Mouse (Mus musculus): ENCODE measurements around the gene Lsr. TPM values are rescaled to one million over a fixed set of nuclear protein-coding genes. Genes with fewer than 3 reads are reported as not detected.
A peak's percentile ranks its signal among the peaks of the same experiment; 100 is the strongest.

Gene Lsr
- polyA plus RNA-seq (2015; fragmentation: Nextera tagmentation; extraction: Ambion mirVana): 17.2 and 18.8 TPM in 2 replicates

DNA sequence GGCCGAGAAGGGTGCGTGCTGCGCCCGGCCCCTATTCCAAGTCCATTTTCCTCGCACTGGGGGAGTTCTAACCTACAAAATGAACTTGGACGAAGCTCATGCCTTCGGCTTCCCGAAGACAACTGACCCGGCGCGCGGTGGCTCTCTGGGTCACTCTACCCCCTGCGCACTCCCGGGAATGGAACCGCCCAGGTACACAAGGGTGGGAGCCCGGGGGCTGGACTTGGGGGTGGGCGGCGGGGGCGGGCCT lies at the start of gene Lsr:
Gene Lsr, minus strand, starts transcription at position 214 of the 250 bp plus-strand sequence.
- peak; percentile 47 for ATAC-seq (ENCODE audit: low FRiP score)
- Histone ChIP-seq H3K9ac (peak within 1 kb of the TSS; percentile 46), H3K36me3 (no peaks in the 10 kb centered on the region), H3K4me2 (peak within 1 kb of the TSS; percentile 56), H3K27ac (0 out of 2 replicates have a peak within 1 kb of the TSS, but pooled peaks have one; percentile 23), H3K9me3 (no peaks in the 10 kb centered on the region), H3K27me3 (peaks cover 29% of the 10 kb centered on the region), H3K4me1 (replicated peaks) (peaks cover 12% of the 10 kb centered on the region), H3K4me3 (peak within 1 kb of the TSS; percentile 35)
- WGBS: 0% methylated on average over 19 of the region's 19 CpGs

DNA sequence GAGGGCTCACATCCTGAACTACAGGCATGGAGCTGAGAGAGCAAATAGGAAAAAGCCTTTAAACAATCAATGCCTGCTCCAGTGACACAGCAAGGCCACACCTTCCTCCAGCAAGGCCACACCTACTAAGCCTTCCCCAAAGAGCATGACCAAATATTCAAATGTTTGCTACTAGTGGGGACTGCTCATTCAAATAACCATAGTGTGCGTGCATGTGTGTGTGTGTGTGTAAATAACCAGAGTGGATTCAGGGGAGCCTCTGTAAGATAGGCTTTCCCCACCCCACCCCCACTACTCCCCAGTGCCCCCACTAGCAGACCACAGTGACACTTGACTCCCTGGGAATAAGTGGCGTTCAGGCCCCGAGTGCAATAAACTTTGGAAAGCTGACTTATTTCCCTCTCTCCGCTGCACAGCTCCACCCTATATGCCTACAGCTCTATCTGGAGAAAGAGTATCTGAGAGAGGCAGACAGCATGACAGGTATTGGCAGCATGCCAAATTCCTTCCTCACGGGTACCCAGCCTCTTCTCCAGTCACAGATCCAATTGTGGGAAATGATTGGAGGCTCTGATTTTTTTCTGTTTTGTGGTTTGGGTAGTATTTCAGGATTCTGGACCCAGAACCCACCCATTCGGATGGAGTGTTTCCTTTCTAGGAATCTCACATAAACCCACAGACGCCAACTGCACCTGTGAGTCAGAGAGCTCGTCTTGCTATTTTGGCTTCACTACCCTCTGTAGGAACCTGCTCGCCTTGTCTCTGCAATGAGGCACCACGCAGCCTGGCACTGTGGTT lies 44.0 kb upstream of the Lsr start:
- H3K27ac ChIP-seq: no peak overlapping the region
- no peaks in the 10 kb centered on the region for H3K9me3 ChIP-seq
- no peak overlapping the region for H3K4me2 ChIP-seq
- 0 out of 2 replicates have a peak, but pooled peaks have one; percentile 13 for ATAC-seq (ENCODE audit: low FRiP score)
- H3K4me1 ChIP-seq (replicated peaks): peaks cover 12% of the 10 kb centered on the region
- no peaks in the 10 kb centered on the region for H3K27me3 ChIP-seq
- 65% methylated on average over 10 of the region's 10 CpGs for WGBS
- no peak overlapping the region for H3K4me3 ChIP-seq
- no peaks in the 10 kb centered on the region for H3K36me3 ChIP-seq
- H3K9ac ChIP-seq: no peak overlapping the region

DNA sequence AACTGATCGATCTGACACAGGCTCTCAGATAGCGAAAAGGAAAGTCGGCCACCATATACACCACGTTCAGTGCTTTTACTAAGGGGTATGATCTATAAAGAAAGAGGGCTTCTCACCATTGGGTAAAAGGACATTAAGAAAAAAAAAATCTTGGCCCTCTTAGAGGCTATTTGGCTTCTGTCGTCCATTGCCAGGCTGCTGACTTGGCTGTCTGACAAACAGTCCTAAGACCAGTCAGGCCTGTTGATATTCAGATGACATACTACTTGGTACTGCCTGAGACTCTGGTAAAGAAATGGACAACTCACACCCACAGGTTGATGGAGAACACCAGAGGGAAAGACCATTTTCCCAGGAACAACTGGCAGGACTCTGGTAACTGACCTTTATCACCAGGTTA lies 39.7 kb upstream of the Lsr start:
- no peak for ATAC-seq (ENCODE audit: low FRiP score)

DNA sequence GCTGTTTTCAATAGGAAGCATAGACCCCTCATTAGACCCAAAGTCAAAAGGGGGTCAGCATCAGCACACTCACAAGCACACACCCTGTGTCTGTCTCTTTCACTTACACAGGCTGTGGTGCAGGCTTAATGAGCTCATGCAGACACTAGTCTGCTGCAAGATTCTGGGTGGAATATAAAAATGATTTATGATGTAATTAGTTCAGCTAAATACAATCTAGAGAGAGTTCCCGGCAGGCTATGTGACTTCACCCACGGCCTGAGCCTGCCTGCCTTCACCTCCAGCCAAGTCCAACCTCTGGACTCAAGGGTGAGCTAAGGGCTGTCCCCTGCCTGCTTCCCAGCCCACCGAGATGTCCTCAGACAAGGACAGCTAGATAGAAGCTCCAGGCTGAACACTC lies 35.6 kb upstream of the Lsr start:
- ATAC-seq (ENCODE audit: low FRiP score): no peak
- Histone ChIP-seq H3K4me2 (no peak overlapping the region), H3K9ac (no peak overlapping the region), H3K4me3 (no peak overlapping the region), H3K27me3 (no peaks in the 10 kb centered on the region), H3K27ac (no peak overlapping the region), H3K4me1 (replicated peaks) (no peaks in the 10 kb centered on the region), H3K9me3 (no peaks in the 10 kb centered on the region), H3K36me3 (no peaks in the 10 kb centered on the region)
- 61% methylated on average over 3 of the region's 3 CpGs for WGBS

More for the DNA sequence above, 39.7 kb upstream of the Lsr start:
- H3K9me3 ChIP-seq: no peaks in the 10 kb centered on the region
- H3K27ac ChIP-seq: no peak overlapping the region
- H3K4me2 ChIP-seq: no peak overlapping the region
- no peak overlapping the region for H3K4me3 ChIP-seq
- 81% methylated on average over 5 of the region's 5 CpGs for WGBS
- H3K9ac ChIP-seq: no peak overlapping the region
- peaks cover 12% of the 10 kb centered on the region for H3K4me1 ChIP-seq (replicated peaks)
- H3K36me3 ChIP-seq: no peaks in the 10 kb centered on the region
- H3K27me3 ChIP-seq: no peaks in the 10 kb centered on the region

DNA sequence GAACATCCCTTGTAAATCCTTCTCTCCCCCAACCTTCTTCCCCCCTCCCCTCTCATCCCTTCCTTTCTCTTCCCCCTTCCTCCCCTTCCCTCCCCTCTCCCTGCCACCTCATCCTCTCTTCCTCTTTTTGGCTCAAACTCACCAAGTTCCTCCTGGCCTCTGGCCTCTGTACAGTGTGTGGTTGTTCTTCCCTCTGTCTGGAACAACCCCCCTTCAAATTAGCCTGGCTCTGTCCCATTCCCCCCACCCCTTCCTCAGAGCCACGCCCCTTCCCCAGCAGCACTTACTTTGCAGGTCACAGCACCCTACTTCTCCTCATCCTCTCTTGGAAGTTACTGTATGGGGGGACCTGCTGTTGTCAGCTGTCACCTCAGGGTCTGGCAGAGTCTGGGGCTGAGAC lies 34.9 kb upstream of the Lsr start:
- no peak for ATAC-seq (ENCODE audit: low FRiP score)
- H3K4me2 ChIP-seq: no peak overlapping the region
- no peaks in the 10 kb centered on the region for H3K36me3 ChIP-seq
- no peak overlapping the region for H3K9ac ChIP-seq
- H3K9me3 ChIP-seq: no peaks in the 10 kb centered on the region
- no peaks in the 10 kb centered on the region for H3K27me3 ChIP-seq
- no peaks in the 10 kb centered on the region for H3K4me1 ChIP-seq (replicated peaks)
- no peak overlapping the region for H3K27ac ChIP-seq
- no peak overlapping the region for H3K4me3 ChIP-seq
- WGBS: 83% methylated on average over 1 of the region's 1 CpGs

DNA sequence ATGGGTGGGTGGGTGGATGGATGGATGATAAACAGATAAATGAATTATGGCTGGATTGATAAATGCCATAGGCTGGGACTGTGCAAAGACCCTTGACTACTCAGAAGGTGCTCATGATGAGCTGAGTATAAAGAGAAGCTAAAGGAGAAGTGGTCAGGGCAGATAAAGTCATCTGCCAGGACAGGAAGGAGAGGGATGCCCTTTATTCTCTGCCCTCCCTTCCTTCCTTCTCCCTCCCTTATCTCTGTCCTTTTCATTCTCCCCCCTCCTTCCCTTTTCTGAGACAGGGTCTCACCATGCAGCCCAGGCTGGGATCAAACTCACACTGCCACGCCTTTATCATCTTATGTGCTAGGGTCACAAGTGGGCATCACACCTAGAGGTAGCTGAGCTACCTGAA lies 34.5 kb upstream of the Lsr start:
- no peaks in the 10 kb centered on the region for H3K27me3 ChIP-seq
- no peak overlapping the region for H3K27ac ChIP-seq
- no peak for ATAC-seq (ENCODE audit: low FRiP score)
- no peaks in the 10 kb centered on the region for H3K36me3 ChIP-seq
- no peak overlapping the region for H3K9ac ChIP-seq
- WGBS: 100% methylated on average over 1 of the region's 1 CpGs
- H3K4me1 ChIP-seq (replicated peaks): no peaks in the 10 kb centered on the region
- no peak overlapping the region for H3K4me2 ChIP-seq
- no peaks in the 10 kb centered on the region for H3K9me3 ChIP-seq
- no peak overlapping the region for H3K4me3 ChIP-seq

DNA sequence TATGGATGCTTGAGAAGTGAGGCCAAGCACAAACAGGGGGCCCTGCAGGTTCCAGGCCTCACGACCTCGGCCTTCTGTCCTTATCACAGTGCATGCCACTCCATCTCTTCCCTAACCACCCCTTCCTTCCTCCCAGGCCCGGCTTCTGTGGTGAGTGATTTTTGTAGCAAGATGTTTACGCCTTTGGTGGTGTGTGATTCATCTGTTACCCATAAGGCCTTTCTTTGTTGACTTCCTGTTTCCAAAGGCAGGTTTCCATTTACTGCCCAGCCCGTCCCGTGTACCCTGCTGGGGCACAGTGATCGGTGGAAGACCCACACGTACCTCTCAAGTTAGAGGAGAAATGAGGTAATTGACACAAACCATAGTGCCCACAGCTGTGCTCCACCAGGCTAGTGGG lies 29.4 kb upstream of the Lsr start:
- H3K4me3 ChIP-seq: no peak overlapping the region
- ATAC-seq (ENCODE audit: low FRiP score): no peak
- no peaks in the 10 kb centered on the region for H3K27me3 ChIP-seq
- no peaks in the 10 kb centered on the region for H3K9me3 ChIP-seq
- H3K36me3 ChIP-seq: no peaks in the 10 kb centered on the region
- H3K4me1 ChIP-seq (replicated peaks): peaks cover 7% of the 10 kb centered on the region; the same call in 1 of the 2 replicates
- WGBS: 83% methylated on average over 8 of the region's 8 CpGs
- H3K9ac ChIP-seq: no peak overlapping the region
- no peak overlapping the region for H3K4me2 ChIP-seq
- H3K27ac ChIP-seq: no peak overlapping the region

DNA sequence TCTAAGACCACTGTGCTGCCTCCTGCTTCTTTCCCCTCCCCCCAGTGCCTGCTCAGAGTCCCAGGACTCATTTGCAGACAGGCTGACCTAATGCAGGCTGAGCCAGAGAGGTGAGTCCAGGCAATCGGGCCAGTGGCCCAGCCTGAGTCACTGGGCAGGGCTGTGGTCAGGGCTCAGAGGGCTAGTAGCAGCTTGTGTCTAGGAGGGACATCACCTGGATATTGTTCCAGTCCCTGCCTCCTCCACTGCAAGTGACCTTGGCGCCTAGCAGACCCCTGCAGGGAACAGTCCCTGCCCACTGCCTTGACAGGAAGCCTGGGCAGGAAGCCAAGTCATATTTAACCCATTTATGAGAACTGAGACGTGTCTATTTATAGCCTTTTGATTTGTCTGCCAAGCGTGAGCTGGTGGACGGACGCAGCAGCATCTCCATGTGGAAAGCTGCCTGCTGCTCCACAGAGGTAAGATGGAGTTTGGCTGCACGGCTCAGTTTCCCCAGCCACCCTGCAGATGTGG lies 27.3 kb upstream of the Lsr start:
- Histone ChIP-seq H3K4me3 (no peak overlapping the region), H3K4me1 (replicated peaks) (peaks cover 7% of the 10 kb centered on the region; the same call in 1 of the 2 replicates), H3K9me3 (no peaks in the 10 kb centered on the region), H3K9ac (no peak overlapping the region), H3K27me3 (no peaks in the 10 kb centered on the region), H3K27ac (no peak overlapping the region), H3K4me2 (no peak overlapping the region), H3K36me3 (no peaks in the 10 kb centered on the region)
- no peak for ATAC-seq (ENCODE audit: low FRiP score)
- WGBS: 50% methylated on average over 7 of the region's 7 CpGs

DNA sequence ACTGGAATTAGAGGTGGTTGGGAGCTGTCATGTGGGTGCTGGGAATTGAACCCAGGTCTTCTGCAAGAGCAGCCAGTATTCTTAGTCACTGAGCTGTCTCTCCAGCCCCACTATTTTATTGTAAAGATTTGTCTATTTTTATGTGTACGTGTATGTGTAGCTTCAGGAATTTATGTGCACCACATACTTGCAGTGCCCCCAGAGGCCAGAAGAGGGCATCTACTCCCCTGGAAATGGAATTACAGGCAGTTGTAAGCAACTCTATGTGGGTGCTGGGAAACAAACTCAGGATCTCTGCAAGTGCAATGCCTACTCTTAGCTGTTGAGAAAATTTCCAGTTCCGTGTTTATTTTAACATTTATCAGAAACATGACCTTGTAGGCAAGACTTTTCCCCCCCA lies 23.2 kb upstream of the Lsr start:
- 97% methylated on average over 2 of the region's 2 CpGs for WGBS
- Histone ChIP-seq H3K36me3 (no peaks in the 10 kb centered on the region), H3K4me1 (replicated peaks) (peaks cover 7% of the 10 kb centered on the region; the same call in 1 of the 2 replicates), H3K4me3 (no peak overlapping the region), H3K9me3 (no peaks in the 10 kb centered on the region), H3K27me3 (no peaks in the 10 kb centered on the region), H3K27ac (no peak overlapping the region), H3K4me2 (no peak overlapping the region), H3K9ac (no peak overlapping the region)
- ATAC-seq (ENCODE audit: low FRiP score): no peak

DNA sequence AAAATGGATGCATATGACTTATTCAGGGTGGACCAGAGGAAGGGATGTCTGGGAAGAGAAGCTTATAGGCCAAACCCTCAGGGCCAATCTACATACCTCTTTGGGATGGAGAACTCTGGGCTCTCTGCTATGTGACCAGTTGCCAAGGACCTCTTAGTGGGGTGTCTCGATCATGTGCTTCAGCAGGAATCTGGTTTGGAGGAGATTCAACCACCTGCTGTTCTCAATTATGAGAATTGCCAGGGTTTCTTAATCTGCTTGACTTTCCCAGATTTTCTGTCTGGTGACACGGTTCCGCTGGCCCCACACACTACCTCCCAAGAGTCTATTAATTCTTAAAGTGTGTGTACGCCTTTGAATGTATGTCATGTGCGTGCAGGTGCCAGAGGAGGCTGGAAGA lies 20.7 kb upstream of the Lsr start:
- Histone ChIP-seq H3K36me3 (no peaks in the 10 kb centered on the region), H3K9me3 (no peaks in the 10 kb centered on the region), H3K9ac (no peak overlapping the region), H3K27me3 (no peaks in the 10 kb centered on the region; the same call in 1 of the 2 replicates), H3K4me2 (no peak overlapping the region), H3K27ac (no peak overlapping the region), H3K4me1 (replicated peaks) (no peaks in the 10 kb centered on the region), H3K4me3 (no peak overlapping the region)
- 86% methylated on average over 5 of the region's 5 CpGs for WGBS
- no peak for ATAC-seq (ENCODE audit: low FRiP score)

DNA sequence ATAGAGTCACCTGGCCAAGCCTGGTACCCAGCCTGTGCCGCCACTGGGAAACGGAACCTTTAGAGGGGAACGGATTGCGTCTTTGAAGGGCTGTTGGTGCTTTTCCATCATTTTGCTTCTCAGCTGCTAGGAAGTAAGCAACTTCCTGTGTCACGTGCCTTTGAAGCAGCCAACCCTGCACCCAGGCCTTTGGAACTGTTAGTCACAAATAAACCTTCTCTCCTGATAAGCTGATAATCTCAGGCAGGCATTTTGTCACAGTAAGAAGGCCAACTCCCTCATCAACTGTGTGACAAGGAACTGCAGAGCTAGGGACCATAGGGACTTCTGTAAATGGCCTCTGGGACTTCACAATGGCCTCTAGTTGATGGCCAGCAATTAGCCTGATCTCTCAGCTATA lies 18.9 kb upstream of the Lsr start:
- Histone ChIP-seq H3K4me3 (no peak overlapping the region), H3K27me3 (no peaks in the 10 kb centered on the region; the same call in 1 of the 2 replicates), H3K4me2 (no peak overlapping the region), H3K27ac (no peak overlapping the region), H3K9ac (no peak overlapping the region), H3K9me3 (no peaks in the 10 kb centered on the region), H3K36me3 (no peaks in the 10 kb centered on the region), H3K4me1 (replicated peaks) (no peaks in the 10 kb centered on the region)
- ATAC-seq (ENCODE audit: low FRiP score): no peak
- 79% methylated on average over 5 of the region's 5 CpGs for WGBS

DNA sequence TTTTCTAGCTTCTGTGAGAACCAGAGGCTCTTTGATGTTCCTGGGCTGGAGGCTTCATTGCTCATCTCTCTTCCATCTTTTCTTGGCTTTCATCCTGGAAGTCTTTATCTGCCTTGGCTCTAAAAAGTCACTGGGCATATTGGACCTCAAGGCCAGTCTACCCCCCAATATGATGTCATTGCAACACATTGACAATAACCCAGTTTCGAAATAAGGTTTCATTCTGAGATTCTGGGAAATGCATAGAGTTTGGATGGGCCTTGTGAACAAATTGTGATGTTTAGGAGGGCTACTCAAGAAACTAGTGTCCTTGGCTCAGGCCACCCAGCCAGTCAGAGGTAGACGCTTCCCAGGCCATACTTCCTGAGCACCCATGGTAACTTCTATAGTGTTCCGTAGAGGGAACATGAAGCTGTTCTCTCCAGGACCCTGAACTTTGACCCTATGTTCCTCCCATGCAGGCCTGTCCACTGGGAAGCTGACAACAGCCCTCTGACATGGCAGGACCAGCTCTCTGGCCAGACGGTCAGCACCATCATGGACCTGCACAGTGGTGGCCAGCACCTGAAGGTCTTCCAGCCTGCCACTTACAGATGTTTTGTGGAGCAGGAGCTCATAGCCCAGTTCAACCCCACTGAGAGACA lies 15.4 kb upstream of the Lsr start:
- ATAC-seq (ENCODE audit: low FRiP score): no peak
- Histone ChIP-seq H3K4me1 (replicated peaks) (no peaks in the 10 kb centered on the region), H3K9me3 (no peaks in the 10 kb centered on the region), H3K36me3 (no peaks in the 10 kb centered on the region), H3K27ac (no peak overlapping the region), H3K27me3 (no peaks in the 10 kb centered on the region; the same call in 1 of the 2 replicates), H3K9ac (no peak overlapping the region), H3K4me2 (no peak overlapping the region), H3K4me3 (no peak overlapping the region)
- WGBS: 86% methylated on average over 4 of the region's 4 CpGs

DNA sequence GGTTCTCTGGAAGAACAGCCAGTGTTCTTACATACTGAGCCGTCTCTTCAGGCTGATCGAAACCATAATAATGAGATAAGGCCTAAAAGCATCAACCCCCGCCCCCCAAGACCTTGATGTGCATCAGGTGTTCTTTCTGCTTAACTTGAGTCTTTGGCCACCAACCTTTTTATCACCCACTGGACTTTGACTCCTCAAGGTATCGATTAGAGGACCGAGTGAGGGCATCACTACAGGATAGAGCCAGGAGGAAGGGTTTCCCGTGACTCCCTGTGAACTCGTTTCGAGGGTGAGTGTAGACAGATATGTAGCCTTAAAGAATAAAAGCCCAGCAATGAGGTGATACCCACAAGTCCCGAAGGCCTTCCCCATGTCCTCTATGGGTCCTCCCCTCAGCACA lies 12.1 kb upstream of the Lsr start:
- no peak overlapping the region for H3K9ac ChIP-seq
- H3K9me3 ChIP-seq: no peaks in the 10 kb centered on the region
- no peaks in the 10 kb centered on the region for H3K4me1 ChIP-seq (replicated peaks)
- 89% methylated on average over 9 of the region's 9 CpGs for WGBS
- no peak for ATAC-seq (ENCODE audit: low FRiP score)
- H3K4me3 ChIP-seq: no peak overlapping the region
- no peak overlapping the region for H3K4me2 ChIP-seq
- no peak overlapping the region for H3K27ac ChIP-seq
- H3K27me3 ChIP-seq: no peaks in the 10 kb centered on the region; the same call in 1 of the 2 replicates
- H3K36me3 ChIP-seq: no peaks in the 10 kb centered on the region

Measured in hindbrain, embryonic 13.5 days (tissue).